Mouse (Mus musculus) erythroblast, embryonic 14.5 days (primary cell): Measurements from ENCODE around the gene Fscn1.

ENCODE experiments used
- GATA1 ChIP-seq: IDR thresholded peaks from 2 replicates; pipeline ENCODE4 v1.6.1; 2012; ENCODE audit warnings: low read length, inconsistent platforms, mixed read lengths
- TAL1 ChIP-seq: IDR thresholded peaks from 3 replicates; pipeline ENCODE4 v1.6.1; 2012; ENCODE audit warnings: low read length, inconsistent platforms, mixed read lengths

DNA sequence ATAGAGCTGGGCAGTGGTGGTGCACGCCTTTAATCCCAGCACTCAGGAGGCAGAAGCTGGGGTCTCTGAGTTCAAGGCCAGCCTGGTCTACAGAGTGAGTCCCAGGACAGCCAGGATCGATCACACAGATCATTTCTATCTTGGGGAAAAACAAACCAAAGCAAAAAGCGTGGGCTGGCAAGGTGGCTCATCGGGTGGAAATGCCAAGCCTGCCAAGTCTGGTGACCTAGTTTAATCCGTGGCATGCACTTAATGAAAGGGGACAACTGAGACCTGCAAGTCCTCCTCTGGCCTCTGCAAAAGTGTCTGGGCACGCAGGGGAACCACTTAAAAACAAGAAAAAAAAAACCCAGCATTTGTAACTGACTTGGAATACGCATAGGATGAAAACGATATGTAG, 27.4 kb upstream of the Fscn1 start:
- no peak for TF ChIP-seq TAL1
- no peak for TF ChIP-seq GATA1
